Mouse (Mus musculus): ENCODE data around the gene Gm3115.
"Not testable (repeated sequence)": the region's sequence is repeated elsewhere in the genome, so short reads cannot be mapped to it uniquely, and the experiment has no call there.

Gm3115 gene

GRCm38 (mm10) chr14:4083820-4084219 is at the start of gene Gm3115:
Gene Gm3115, plus strand, starts transcription at chr14:4084120.
- DNase-seq = not testable (repeated sequence)

GRCm38 (mm10) chr14:4110426-4110825 is 26.5 kb downstream of the Gm3115 start, which contains the start of gene Gm8108:
Gene Gm8108, plus strand, starts transcription at chr14:4110526.
- peak in 1 of 2 experiments; percentile 1 for DNase-seq

GRCm38 (mm10) chr14:4141646-4142045 is 57.7 kb downstream of the Gm3115 start:
- not testable (repeated sequence) for DNase-seq
